In the genomic region with DNA sequence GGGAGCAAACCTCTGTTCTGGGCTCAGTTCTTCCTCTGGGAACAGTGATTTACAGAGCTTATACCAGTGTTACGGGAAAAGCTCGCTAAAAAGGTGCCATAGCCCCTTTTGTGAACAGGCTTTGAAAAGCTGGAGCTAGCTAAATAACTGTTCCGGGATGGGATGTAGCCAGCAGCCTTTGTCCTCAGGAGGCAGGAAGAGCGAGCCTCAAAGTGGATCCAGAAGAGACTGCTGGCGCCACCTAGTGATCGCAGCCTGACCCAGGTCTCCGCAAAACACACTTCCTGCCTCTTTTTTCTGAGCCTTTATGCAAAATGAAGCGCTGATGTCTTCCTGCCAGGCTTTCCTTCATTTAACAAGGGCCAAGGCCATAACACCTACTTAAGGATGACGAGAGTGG, we compare ENCODE assay signal across 8 mouse cellular contexts. TPM values are rescaled to one million over a fixed set of nuclear protein-coding genes. Genes with fewer than 3 reads are reported as not detected.
A peak's percentile ranks its signal among the peaks of the same experiment; 100 is the strongest.
DNase-seq lines count a peak whose midpoint lies in the region; ATAC-seq and TF ChIP-seq lines count a peak whose summit lies in the region.

No protein-coding gene starts in this region.

- H3K4me1 ChIP-seq in hindbrain, embryonic 15.5 days (replicated peaks): peaks cover 42% of the 10 kb centered on the region

- WGBS in hindbrain, embryonic 15.5 days: 1% methylated on average over 9 of the region's 9 CpGs

- CTCF ChIA-PET in Patski (lab: Charles Lee): interaction anchor here (0.6 to 5.1 kb wide), 15 partner anchors 10 to 344 kb away, joined by 3 to 49 read pairs (median 4); partner anchors contain the start of genes Cyb561a3, Sdhaf2, Tmem138 and Tmem216

- no peaks in the 10 kb centered on the region for H3K27me3 ChIP-seq in Patski
- H3K27me3 ChIP-seq in hindbrain, embryonic 15.5 days: no peaks in the 10 kb centered on the region

- peak; percentile 35 for DNase-seq in Patski (ENCODE audit: low read depth, low spot score)
- peak; percentile 94 to 96 for DNase-seq in cerebellum, postnatal 14 days
- peak; percentile 83 to 86 for DNase-seq in frontal cortex, postnatal 25 days (ENCODE audit: low spot score in 2 of 2)
- peak; percentile 78 for DNase-seq in left cerebral cortex, adult 11 months (ENCODE audit: low spot score)
- DNase-seq in lung, postnatal 4 days: peak; percentile 91 to 92
- peak; percentile 75 for DNase-seq in retina, postnatal 7 days (ENCODE audit: low read depth, low spot score)
- DNase-seq in urinary bladder, adult 2 months (ENCODE audit: low spot score): peak; percentile 61

- POLR2A ChIA-PET in Patski (lab: Charles Lee): interaction anchor here (0.6 to 3.6 kb wide), 6 partner anchors 32 to 60 kb away, joined by 3 to 11 read pairs (median 5); no protein-coding TSS in a partner anchor

- peak overlapping the region; percentile 50 for H3K9ac ChIP-seq in hindbrain, embryonic 15.5 days

- H3K4me3 ChIP-seq in hindbrain, embryonic 15.5 days: peak overlapping the region; percentile 33

- no peaks in the 10 kb centered on the region for H3K36me3 ChIP-seq in hindbrain, embryonic 15.5 days

- H3K9me3 ChIP-seq in hindbrain, embryonic 15.5 days: no peaks in the 10 kb centered on the region

- in situ Hi-C loops in Patski (cut with MboI; ENCODE audit: low pct_unique_long_range_greater_than_20kb): loop anchor here (5.0 kb wide), 1 partner anchor 40 kb away; no protein-coding TSS in a partner anchor

- peak; percentile 98 for TF ChIP-seq CTCF in Patski (IDR thresholded peaks at IDR 0.05)

- ATAC-seq in Patski: peak; percentile 60
- peak; percentile 72 for ATAC-seq in hindbrain, embryonic 15.5 days (ENCODE audit: low FRiP score, low read depth)

- peak overlapping the region; percentile 64 for H3K4me2 ChIP-seq in hindbrain, embryonic 15.5 days

- H3K27ac ChIP-seq in hindbrain, embryonic 15.5 days (replicated peaks): peak overlapping the region; percentile 90

RNA-seq across cellular contexts. Expression of gene Ddb1, which starts 2.3 kb away (rescaled TPM):
- polyA plus RNA-seq in Patski (2021): 622 TPM
- 221 and 229 TPM in 2 replicates for polyA plus RNA-seq in hindbrain, embryonic 15.5 days (2015; fragmentation: Nextera tagmentation; extraction: Ambion mirVana)
- 149 and 160 TPM in 2 replicates for polyA plus RNA-seq in urinary bladder, adult 2 months (2012; rRNA removed)

RNA-seq across cellular contexts. Expression of gene Tkfc, which starts 2.7 kb away (rescaled TPM):
- 39.4 TPM for polyA plus RNA-seq in Patski (2021)
- polyA plus RNA-seq in hindbrain, embryonic 15.5 days (2015; fragmentation: Nextera tagmentation; extraction: Ambion mirVana): 22.0 and 28.3 TPM in 2 replicates
- 11.1 and 11.9 TPM in 2 replicates for polyA plus RNA-seq in urinary bladder, adult 2 months (2012; rRNA removed)

RNA-seq across cellular contexts. Expression of gene Tmem138, which starts 25.6 kb away (rescaled TPM):
- polyA plus RNA-seq in Patski (2021): 50.3 TPM
- 40.2 and 41.4 TPM in 2 replicates for polyA plus RNA-seq in hindbrain, embryonic 15.5 days (2015; fragmentation: Nextera tagmentation; extraction: Ambion mirVana)
- 15.8 and 19.2 TPM in 2 replicates for polyA plus RNA-seq in urinary bladder, adult 2 months (2012; rRNA removed)

RNA-seq across cellular contexts. Expression of gene Cyb561a3, which starts 25.8 kb away (rescaled TPM):
- polyA plus RNA-seq in Patski (2021): 40.0 TPM
- 19.9 and 20.3 TPM in 2 replicates for polyA plus RNA-seq in hindbrain, embryonic 15.5 days (2015; fragmentation: Nextera tagmentation; extraction: Ambion mirVana)
- 30.8 and 35.8 TPM in 2 replicates for polyA plus RNA-seq in urinary bladder, adult 2 months (2012; rRNA removed)

RNA-seq across cellular contexts. Expression of gene Vwce, which starts 31.2 kb away (rescaled TPM):
- 0.06 TPM for polyA plus RNA-seq in Patski (2021)
- 0.94 and 1.3 TPM in 2 replicates for polyA plus RNA-seq in hindbrain, embryonic 15.5 days (2015; fragmentation: Nextera tagmentation; extraction: Ambion mirVana)
- polyA plus RNA-seq in urinary bladder, adult 2 months (2012; rRNA removed): 0.07 and 0.12 TPM in 2 replicates

Comparison
In these comparisons a context has a peak if more than half of its experiments do, and no peak if none do; other contexts are left out.
1. Peak in every context shown above with its lines: DNase-seq, ATAC-seq, H3K4me3 ChIP-seq and H3K27ac ChIP-seq.
2. DNase-seq: peak in every context shown above with its lines; median percentile 95 in cerebellum, postnatal 14 days; 92 in lung, postnatal 4 days; 84 in frontal cortex, postnatal 25 days; 78 in left cerebral cortex, adult 11 months; 75 in retina, postnatal 7 days; 61 in urinary bladder, adult 2 months; 35 in Patski.